Mouse (Mus musculus): ENCODE data around the gene Olfr548-ps1.

DNA sequence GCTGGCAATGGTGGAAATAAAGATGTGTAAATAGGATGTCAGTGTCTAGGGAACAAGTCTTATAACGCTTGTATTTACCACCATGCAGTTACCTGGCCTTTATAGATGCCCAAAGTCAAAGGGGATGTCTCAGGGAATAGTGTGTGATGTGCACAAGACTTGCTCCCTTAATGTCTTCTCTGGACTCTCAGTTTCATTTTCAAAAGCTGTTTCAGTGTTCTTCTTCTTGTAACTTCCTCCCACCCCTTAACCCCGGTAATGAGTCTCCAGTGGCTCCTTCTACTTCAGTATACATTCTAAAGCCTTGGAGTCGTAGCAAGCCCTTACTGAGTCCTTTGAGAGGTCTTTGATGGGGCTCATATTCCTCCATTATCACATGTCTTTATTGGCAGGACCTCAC, 12.6 kb downstream of the Olfr548-ps1 start:
- no peak for TF ChIP-seq EP300 (IDR thresholded peaks at IDR 0.05; ENCODE audit: insufficient read depth, low read depth, low read length)
- TF ChIP-seq CTCF (IDR thresholded peaks at IDR 0.05; ENCODE audit: low read depth, low read length): no peak
